Mouse (Mus musculus) right cerebral cortex, postnatal 4 days (tissue): ENCODE measurements around the gene Gm21985.
"Not testable (repeated sequence)": the region's sequence is repeated elsewhere in the genome, so short reads cannot be mapped to it uniquely, and the experiment has no call there.

ENCODE experiments used
- DNase-seq: peaks from one replicate; pipeline ENCODE4 v3.0.0-alpha.2; 2022

The Gm21985 gene

GRCm38 (mm10) chr2:112393958-112394357 is 127.8 kb downstream of the Gm21985 start:
- no peak for DNase-seq

- DNase-seq: no peak
Observed at GRCm38 (mm10) chr2:112396649-112397048, 130.5 kb downstream of the Gm21985 start.

GRCm38 (mm10) chr2:112407030-112407429 is 140.9 kb downstream of the Gm21985 start:
- no peak for DNase-seq

DNA sequence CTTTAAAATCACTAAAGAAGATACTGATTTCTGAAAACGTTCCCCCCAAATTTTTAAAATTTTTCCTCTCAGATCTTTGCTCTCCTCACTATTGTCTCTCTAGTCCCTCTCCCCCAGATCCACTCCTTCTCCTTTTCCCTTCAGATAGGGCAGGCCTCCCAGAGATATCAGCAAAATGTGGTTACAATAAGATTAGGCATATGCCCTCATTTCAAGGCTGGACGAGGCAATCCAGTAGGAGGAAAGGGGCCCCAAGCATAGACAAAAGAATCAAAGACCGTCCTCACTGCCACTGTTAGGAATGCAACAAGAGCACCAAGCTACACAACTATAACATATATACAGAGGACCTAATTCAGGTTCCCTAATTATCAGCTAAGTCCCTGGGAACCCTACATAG is 159.2 kb downstream of the Gm21985 start:
- DNase-seq: no peak

- DNase-seq: not testable (repeated sequence)
Observed at GRCm38 (mm10) chr2:112428534-112428933, 162.4 kb downstream of the Gm21985 start.

DNA sequence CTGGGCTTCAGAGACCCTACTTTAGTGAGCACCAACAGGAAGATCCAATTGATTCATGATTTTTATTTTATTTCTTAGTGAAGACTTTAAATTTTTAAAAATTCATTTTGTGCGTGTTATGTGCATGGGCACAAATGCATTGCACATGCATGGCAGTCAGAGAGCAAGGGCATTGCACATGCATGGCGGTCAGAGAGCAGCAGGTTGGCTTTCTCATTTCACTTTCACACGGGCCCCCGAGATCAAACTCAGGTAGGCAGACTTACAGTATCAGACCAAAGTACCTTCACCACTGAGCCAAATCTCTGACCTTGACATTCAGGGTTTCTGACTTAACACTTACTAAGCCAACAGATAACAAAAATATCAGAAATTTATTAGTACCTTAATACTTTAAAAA is 163.6 kb downstream of the Gm21985 start:
- no peak for DNase-seq

DNA sequence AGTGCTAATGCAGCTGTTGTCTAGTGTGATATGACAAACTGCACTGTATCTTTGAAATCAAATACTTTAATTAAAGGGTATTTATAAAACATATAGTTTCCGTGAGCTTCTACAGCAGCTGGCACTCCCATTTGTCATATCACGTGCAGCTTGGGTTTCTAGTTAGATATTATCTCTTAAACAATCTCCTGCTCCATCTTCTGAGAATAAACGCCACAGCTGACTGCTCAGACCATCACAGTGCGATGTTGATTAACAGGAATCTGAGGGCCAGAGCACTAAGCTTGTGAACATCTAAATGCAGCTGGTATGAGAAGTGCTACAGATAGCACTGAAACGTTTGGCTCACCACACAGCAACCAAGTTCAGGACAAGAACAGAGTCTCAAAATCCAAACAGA is 164.3 kb downstream of the Gm21985 start:
- DNase-seq: no peak

DNA sequence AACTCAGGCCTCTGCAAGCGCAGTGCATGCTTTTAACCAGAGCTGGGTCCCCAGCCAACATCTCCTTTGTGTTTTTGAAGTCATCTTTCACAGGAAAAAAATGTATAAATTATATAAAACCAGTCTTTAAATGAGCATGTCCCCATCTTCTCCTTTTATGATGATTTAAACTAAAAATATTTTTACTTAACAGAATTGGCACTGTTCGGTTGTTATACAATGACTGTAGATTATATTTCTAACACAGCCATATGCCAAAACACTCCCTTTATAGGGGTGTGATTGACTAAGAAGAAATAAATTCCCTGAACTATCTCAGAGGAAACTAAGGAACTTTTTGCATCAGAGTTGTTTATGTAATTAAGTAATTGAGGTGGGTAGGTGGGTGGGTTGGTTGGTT is 166.4 kb downstream of the Gm21985 start:
- DNase-seq: no peak

- no peak for DNase-seq
Observed at GRCm38 (mm10) chr2:112433359-112433758, 167.2 kb downstream of the Gm21985 start.

DNA sequence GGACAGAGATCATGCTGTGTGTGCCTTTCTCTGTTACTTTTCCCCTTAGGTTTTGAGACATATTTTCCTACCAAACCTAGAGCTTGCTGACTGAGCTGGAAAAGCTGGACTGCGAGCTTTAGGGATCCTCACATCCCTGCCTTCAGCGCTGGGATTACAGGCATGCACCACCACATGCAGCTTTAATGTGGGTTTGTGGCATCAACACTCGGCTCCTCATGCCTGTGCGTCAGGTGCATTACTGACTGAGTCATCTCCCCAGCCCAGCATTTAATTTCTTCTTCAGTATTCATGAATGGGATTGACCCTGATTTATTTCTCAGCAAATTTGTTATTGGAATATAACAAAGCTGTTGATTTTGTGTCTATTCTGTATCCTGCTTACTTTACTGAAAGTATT is 170.2 kb downstream of the Gm21985 start:
- no peak for DNase-seq

DNA sequence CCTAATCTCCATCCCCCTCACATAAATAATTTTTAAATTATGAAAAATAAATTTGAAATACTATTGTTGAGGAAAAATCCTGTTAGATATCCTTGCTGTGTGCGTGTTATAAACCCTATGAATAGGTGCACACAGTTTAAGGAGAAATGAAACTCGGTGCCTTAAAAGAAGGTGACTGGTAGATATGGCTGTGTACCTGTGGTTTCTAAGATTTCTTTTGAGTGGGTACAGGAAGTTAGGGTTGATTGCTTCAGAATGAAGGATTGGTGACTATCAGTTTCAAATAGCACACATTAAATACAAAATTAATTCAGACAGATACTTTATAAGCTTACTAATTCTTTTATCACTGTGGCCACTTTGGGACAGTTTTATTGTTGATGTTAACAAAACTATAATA is 171.5 kb downstream of the Gm21985 start:
- no peak for DNase-seq

- DNase-seq: no peak
Observed at GRCm38 (mm10) chr2:112443491-112443890, 177.4 kb downstream of the Gm21985 start.

GRCm38 (mm10) chr2:112445511-112445910 is 179.4 kb downstream of the Gm21985 start:
- no peak for DNase-seq

DNA sequence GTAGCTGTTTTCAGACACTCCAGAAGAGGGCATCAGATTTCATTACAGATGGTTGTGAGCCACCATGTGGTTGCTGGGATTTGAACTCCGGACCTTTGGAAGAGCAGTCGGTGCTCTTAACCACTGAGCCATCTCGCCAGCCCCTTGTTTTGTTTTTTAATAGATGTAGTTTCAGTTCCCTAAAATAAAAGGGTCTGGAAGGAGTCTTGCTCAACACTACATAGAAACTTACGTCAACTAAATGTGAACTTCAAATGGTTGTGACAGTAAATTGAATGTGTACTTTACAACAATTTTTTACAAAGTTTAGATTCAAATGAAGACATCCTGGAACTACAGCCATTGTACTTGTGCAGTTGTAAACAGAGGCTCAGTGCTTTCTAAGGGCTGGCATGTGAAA is 181.9 kb downstream of the Gm21985 start:
- not testable (repeated sequence) for DNase-seq

GRCm38 (mm10) chr2:112448510-112449059 is 182.5 kb downstream of the Gm21985 start:
- DNase-seq: no peak

GRCm38 (mm10) chr2:112449597-112450296 is 183.6 kb downstream of the Gm21985 start:
- DNase-seq: no peak

DNA sequence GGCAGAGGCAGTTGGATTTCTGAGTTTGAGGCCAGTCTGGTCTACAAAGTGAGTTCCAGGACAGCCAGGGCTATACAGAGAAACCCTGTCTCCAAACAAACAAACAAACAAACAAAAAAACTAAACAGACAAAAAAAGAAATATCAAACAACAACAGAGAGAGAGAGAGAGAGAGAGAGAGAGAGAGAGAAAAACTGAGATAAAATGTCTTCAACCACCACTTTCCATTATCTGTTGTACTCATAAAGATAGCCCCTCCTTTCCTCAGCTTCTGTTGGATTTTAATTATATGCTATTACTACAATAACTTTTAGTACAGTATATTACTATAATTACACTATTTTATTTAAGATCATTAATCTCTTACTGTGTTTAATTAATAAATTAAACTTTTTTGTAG is 186.4 kb downstream of the Gm21985 start:
- DNase-seq: not testable (repeated sequence)

GRCm38 (mm10) chr2:112454125-112454861 is 188.2 kb downstream of the Gm21985 start:
- no peak for DNase-seq

DNA sequence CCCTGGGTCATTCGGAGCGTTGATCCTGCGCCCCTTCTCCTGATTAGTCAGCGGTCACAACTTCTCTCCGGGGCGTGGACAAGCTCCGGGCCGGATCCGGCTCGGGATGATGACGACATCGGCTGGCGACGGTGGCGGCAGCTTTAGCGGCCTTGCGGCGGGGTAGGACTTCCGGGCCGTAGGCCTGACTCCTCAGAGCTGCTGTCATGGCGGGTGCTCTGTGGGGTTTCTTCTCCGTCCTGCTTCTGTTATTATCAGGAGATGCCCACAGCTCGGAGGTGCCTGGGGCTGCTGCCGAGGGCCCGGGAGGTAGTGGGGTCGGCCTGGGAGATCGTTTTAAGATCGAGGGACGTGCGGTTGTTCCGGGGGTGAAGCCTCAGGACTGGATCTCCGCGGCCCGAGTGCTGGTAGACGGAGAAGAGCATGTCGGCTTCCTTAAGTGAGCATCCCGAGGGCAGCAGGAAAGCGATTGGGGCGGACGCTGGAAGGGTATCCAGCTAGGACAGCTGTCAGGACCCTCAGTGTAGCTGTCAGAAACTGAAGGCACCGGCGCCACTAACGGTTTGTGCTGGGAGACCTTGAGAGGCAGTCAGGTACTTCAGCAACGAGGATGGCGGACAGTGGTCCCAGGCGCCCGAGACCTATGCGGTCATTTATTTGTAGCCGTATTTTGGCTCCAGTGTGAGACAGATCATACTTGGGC is 188.9 kb downstream of the Gm21985 start, which contains the start of gene Emc7:
Gene Emc7 (plus strand): TSS at position 136 of the 703 bp plus-strand sequence.
- DNase-seq: peak; percentile 99
